Mouse (Mus musculus): ENCODE measurements at regions not wholly inside any gene's neighbourhood (a gene's known extent, or its start where the extent isn't known, plus 50 kb on each side); places are given as distances from the start of the nearest gene placed in this dataset.

DNA sequence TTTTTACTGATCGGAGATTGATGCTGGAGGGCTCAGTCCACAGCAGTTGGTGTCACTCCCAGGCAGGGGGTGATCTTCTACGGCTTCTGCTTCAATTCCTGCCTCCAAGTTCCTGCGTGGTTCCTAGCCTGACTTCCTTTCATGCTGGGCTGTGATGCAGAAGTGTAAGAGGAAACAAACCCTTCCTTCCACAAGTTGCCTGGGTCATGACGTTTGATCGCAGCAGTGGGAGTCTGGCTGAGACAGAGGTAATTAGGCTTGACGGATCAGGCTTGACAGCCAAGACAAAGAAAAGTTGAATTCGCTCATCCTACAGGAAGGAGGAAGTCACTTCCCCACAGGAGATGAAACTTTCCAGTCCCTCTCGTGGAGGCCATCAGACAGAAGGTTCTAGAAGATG lies 77.2 kb upstream of the Ralgps2 start:
- TF ChIP-seq CTCF (IDR thresholded peaks at IDR 0.05; ENCODE audit: low read depth), result no peak
- TF ChIP-seq EP300 (IDR thresholded peaks at IDR 0.05; ENCODE audit: low read depth), result no peak
